Mouse (Mus musculus): ENCODE data around the gene Cotl1.

DNA sequence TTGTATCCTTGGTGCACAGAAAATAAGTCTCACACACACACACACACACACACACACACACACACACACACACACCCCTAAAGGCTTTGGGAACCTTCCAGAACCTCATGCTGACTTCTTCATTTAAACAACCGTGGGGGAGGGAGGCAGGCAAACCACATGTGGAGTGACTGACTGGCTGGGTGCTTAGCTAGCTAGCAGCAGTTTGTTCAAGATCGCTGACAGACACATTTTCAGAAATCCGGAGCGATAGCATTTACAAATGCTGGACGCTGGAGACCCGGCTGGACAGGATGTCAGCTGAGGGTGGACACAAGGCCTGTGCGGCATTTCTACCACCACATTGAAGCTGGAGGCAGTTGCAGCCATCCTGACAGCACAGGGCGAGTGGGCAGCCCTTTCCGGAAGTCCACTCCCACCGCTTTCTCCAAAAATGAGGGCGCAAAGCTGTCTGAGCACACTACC is 15.5 kb downstream of the Cotl1 start:
- TF ChIP-seq CTCF (IDR thresholded peaks at IDR 0.05; ENCODE audit: borderline replicate concordance, insufficient read depth, low read depth, low read length): no peak
- no peak for TF ChIP-seq POLR2A (IDR thresholded peaks at IDR 0.05; ENCODE audit: borderline replicate concordance, insufficient read depth, low read length)

All from cerebellum, adult 2 months (tissue).